Mouse (Mus musculus): ENCODE measurements around the gene Gps2. TPM values are rescaled to one million over a fixed set of nuclear protein-coding genes. Genes with fewer than 3 reads are reported as not detected.

Gps2 gene
- polyA plus RNA-seq, 1 experiment from 2014 or later = 69.4 TPM

DNA sequence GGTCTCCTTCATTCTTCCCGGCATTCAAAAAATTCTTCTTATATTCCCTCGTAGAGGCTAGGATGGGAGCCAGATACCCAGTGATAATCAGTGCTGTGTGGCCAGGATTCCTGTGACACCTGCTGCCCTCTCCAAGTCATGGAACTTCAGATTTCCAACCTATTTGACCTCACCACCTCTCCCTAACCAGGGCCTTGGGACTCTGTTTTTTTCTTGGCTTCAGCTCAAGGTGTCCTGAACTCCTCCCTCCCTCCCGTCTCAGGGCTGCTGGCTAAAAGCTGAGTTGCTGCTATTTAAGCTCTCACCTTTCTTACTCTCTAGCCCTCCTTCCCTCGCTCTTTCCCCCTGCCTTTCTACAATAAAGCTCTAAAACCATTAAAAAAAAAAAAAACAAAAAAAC is 13.8 kb upstream of the Gps2 start:
- no peaks in the 10 kb centered on the region for H3K27me3 ChIP-seq (ENCODE audit: insufficient read depth, poor library complexity, severe bottlenecking)
- no peak for DNase-seq (ENCODE audit: low spot score)
- peak overlapping the region; percentile 99 for H3K27ac ChIP-seq
- WGBS = 23% methylated on average over 4 of the region's 4 CpGs
- peak overlapping the region; percentile 96 for H3K4me3 ChIP-seq
- H3K9me3 ChIP-seq = no peaks in the 10 kb centered on the region
- peaks cover 51% of the 10 kb centered on the region for H3K4me1 ChIP-seq
- peaks cover 17% of the 10 kb centered on the region for H3K36me3 ChIP-seq

DNA sequence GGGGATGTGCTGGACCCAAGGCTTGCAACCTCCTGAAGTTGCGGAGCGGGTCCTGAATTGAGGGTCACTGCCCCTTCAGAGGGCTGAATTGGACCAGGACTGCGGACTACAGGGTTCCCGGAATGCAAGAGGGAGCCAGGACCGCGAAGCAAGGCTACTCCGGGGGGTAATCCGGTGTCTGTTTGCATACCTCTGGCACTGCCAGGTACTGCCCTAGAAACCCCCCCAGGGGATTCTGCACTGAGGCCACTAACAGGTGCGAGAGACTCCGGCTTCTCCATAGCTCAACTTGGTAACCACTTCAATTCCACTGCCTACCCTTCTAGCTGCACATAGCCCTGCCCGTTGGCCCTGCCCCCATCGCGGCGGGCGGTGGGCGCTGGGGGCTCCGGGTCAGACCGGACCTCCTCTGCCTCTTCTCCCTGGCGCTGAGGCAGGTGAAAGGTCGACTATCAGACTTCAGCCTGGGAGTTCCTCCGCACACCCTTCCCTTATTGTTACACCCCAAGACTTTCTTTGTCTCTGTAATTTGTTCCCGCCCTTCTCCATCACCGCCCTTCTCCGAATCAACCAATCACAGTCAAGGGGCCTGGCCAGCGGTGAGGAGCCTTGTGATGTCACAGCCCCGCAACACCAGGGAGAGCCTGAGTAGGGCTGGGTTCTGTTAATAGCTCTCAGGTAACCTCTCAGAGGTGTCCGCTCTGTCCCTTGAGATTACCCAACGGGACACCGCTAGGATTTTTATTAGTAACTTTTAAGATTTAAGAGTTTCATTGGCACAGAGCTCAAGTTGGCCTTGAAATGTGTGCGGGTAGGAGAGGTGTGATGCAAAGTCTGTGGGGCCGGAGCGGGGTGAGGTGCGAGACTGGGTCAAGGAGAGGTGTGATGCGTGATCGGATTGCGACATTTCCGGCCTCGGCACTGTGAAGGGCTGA is 12.9 kb upstream of the Gps2 start, which contains the start of the genes 2810408A11Rik and Neurl4:
TSS of gene 2810408A11Rik (minus strand) at position 517 of the 935 bp plus-strand sequence.
TSS of gene Neurl4 (plus strand) at position 602 of the 935 bp plus-strand sequence.
- peak within 1 kb of the TSS; percentile 99 for H3K27ac ChIP-seq
- under 1% methylated on average over 38 of the region's 38 CpGs for WGBS
- H3K4me3 ChIP-seq = peak within 1 kb of the TSS; percentile 96
- H3K4me1 ChIP-seq = peaks cover 48% of the 10 kb centered on the region
- no peaks in the 10 kb centered on the region for H3K27me3 ChIP-seq (ENCODE audit: insufficient read depth, poor library complexity, severe bottlenecking)
- H3K9me3 ChIP-seq = no peaks in the 10 kb centered on the region
- DNase-seq (ENCODE audit: low spot score) = peak; percentile 97
- H3K36me3 ChIP-seq = peaks cover 26% of the 10 kb centered on the region

DNA sequence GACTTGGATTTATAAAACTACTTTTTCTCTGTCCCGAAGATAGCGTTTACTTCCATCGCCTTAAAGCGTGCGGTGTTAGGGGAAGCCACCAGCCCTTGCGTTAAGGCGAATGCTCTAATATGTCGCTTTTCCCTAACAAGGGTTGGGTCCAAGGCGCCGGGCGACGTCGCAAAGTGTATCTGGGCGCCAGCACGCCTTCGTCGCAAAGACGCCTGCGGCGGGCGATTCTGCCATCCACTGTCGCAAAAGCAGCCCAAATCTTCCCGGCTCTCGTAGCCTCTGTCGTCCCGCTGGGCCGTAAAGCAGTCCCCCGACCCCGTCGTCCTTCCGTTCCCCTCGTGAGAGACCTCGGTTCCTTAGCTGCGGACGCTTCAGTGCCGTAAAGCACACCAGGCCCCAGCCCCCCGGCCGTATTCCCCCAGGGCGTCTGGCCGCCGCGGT is 12.3 kb upstream of the Gps2 start:
- peak; percentile 99 for DNase-seq (ENCODE audit: low spot score)
- WGBS = under 1% methylated on average over 42 of the region's 42 CpGs
- peaks cover 33% of the 10 kb centered on the region for H3K36me3 ChIP-seq

DNA sequence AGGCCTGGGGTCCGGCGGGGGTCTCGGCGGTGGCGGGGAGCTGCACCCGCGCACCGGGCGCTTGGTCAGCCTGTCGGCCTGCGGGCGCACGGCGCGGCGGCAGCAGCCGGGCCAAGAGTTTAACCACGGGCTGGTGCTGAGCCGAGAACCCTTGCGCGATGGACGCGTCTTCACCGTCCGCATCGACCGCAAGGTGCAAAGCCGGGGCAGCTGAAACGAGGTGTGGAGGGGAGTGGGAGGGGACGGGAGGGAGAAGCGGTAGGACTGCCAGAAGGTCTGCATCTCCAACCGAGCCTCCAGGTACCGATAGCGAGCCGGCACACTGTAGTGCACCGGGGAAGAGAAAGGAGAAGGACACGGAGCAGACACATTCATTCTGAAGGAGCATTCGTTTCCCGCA is 11.7 kb upstream of the Gps2 start:
- Histone ChIP-seq H3K4me1 (peaks cover 48% of the 10 kb centered on the region), H3K36me3 (peaks cover 38% of the 10 kb centered on the region), H3K9me3 (no peaks in the 10 kb centered on the region), H3K27me3 (ENCODE audit: insufficient read depth, poor library complexity, severe bottlenecking) (no peaks in the 10 kb centered on the region), H3K27ac (peak overlapping the region; percentile 99), H3K4me3 (peak overlapping the region; percentile 96)
- no peak for DNase-seq (ENCODE audit: low spot score)
- WGBS = 1% methylated on average over 39 of the region's 39 CpGs

More for the DNA sequence above, 12.3 kb upstream of the Gps2 start:
- peaks cover 48% of the 10 kb centered on the region for H3K4me1 ChIP-seq
- peak overlapping the region; percentile 96 for H3K4me3 ChIP-seq
- peak overlapping the region; percentile 99 for H3K27ac ChIP-seq
- no peaks in the 10 kb centered on the region for H3K9me3 ChIP-seq
- no peaks in the 10 kb centered on the region for H3K27me3 ChIP-seq (ENCODE audit: insufficient read depth, poor library complexity, severe bottlenecking)

DNA sequence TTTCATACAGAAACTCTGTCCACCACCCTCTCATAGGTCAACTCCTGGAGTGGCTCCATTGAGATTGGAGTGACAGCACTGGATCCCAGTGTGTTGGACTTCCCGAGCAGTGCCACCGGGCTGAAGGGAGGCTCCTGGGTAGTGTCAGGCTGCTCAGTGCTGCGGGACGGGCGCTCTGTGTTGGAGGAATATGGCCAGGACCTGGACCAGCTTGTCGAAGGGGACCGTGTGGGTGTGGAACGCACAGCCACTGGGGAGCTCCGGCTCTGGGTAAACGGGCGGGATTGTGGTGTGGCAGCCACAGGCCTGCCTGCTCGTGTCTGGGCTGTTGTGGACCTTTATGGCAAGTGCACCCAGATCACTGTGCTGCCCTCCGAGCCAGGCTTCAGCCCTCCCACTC is 10.7 kb upstream of the Gps2 start:
- H3K27ac ChIP-seq = 0 out of 2 replicates have a peak overlapping the region, but pooled peaks have one; percentile 8
- 91% methylated on average over 13 of the region's 13 CpGs for WGBS
- peaks cover 48% of the 10 kb centered on the region for H3K36me3 ChIP-seq

DNA sequence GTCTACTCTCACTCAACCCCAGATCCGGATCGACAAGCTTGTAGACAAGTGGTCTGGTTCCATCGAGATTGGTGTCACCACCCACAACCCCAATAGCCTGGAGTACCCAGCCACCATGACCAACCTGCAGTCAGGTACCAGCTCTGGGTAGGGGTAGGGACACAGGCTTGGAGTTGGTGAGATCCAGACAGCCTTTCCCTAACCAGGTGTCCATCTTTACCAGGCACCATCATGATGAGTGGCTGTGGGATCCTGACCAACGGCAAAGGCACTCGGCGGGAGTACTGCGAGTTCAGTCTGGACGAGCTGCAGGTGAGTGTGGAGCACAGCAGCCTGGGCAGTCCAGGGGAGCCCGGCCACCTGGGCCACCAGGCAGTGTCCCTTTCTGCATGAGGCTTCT is 9.4 kb upstream of the Gps2 start:
- Histone ChIP-seq H3K9me3 (no peaks in the 10 kb centered on the region), H3K4me3 (no peak overlapping the region), H3K4me1 (peaks cover 28% of the 10 kb centered on the region), H3K27ac (no peak overlapping the region), H3K27me3 (ENCODE audit: insufficient read depth, poor library complexity, severe bottlenecking) (no peaks in the 10 kb centered on the region), H3K36me3 (peaks cover 61% of the 10 kb centered on the region)
- WGBS = 94% methylated on average over 9 of the region's 9 CpGs
- DNase-seq (ENCODE audit: low spot score) = no peak

More for the DNA sequence above, 10.7 kb upstream of the Gps2 start:
- Histone ChIP-seq H3K9me3 (no peaks in the 10 kb centered on the region), H3K4me1 (peaks cover 42% of the 10 kb centered on the region), H3K27me3 (ENCODE audit: insufficient read depth, poor library complexity, severe bottlenecking) (no peaks in the 10 kb centered on the region), H3K4me3 (peak overlapping the region; percentile 96)
- no peak for DNase-seq (ENCODE audit: low spot score)

DNA sequence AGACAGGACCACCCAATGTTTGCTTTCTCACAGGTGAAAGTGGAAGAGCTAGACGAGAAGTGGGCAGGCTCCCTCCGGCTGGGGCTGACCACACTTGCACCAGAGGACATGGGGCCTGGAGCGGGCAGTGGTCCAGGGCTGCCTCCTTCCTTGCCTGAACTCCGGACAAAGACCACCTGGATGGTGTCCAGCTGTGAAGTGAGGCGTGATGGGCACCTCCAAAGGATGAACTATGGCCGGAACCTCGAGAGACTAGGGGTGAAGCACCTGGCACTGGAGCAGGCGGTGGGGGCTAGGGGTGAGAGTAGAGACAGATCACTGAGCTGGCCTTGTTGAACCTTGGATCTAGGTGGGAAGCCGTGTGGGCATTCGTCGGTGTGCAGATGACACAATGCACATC is 5.0 kb upstream of the Gps2 start:
- H3K9me3 ChIP-seq = no peaks in the 10 kb centered on the region
- DNase-seq (ENCODE audit: low spot score) = no peak
- H3K27ac ChIP-seq = no peak overlapping the region
- WGBS = 90% methylated on average over 11 of the region's 11 CpGs
- H3K4me1 ChIP-seq = peaks cover 8% of the 10 kb centered on the region
- H3K36me3 ChIP-seq = peaks cover 98% of the 10 kb centered on the region
- H3K4me3 ChIP-seq = no peak overlapping the region
- H3K27me3 ChIP-seq (ENCODE audit: insufficient read depth, poor library complexity, severe bottlenecking) = no peaks in the 10 kb centered on the region

DNA sequence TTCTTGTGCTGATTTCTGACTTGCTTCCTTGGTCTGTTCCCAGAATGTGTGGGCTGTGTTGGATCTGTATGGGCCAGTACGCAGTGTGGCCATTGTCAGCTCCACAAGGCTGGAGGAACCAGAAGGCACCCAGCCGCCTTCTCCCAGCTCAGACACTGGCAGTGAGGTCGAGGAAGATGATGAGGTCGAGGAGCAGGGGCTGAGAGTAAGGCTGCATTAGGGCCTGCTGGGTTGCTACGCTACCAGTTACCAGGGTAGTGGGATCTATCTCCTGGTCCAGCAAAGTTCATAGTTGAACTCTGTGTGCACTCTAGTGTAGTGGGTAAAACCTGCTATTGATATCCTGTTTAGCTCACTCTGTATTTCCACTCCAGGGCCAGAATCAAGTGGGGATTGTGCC is 4.5 kb upstream of the Gps2 start:
- 82% methylated on average over 5 of the region's 5 CpGs for WGBS
- Histone ChIP-seq H3K4me3 (no peak overlapping the region), H3K9me3 (no peaks in the 10 kb centered on the region), H3K4me1 (peaks cover 10% of the 10 kb centered on the region), H3K36me3 (peaks cover 93% of the 10 kb centered on the region), H3K27me3 (ENCODE audit: insufficient read depth, poor library complexity, severe bottlenecking) (no peaks in the 10 kb centered on the region), H3K27ac (no peak overlapping the region)
- DNase-seq (ENCODE audit: low spot score) = no peak

DNA sequence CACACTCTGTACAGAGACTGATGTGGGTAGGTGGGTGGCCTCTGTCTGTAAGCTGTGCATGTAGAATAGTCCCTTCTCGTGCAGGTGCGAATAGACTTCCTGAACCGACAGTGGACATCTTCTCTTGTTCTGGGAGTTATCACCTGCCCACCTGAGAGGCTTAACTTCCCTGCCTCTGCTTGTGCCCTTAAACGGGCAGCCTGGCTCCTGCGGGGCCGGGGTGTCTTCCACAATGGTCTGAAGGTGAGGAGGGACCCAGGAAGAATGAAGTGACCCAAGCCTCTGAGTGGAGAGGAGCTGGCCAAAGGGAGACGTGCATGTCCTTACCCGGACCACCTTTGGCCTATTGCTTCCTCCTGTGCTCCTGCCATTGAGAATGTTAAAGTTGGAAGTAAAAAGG is 3.5 kb upstream of the Gps2 start:
- Histone ChIP-seq H3K4me3 (no peak overlapping the region), H3K4me1 (peaks cover 20% of the 10 kb centered on the region), H3K27me3 (ENCODE audit: insufficient read depth, poor library complexity, severe bottlenecking) (no peaks in the 10 kb centered on the region), H3K27ac (no peak overlapping the region), H3K9me3 (no peaks in the 10 kb centered on the region), H3K36me3 (peaks cover 88% of the 10 kb centered on the region)
- DNase-seq (ENCODE audit: low spot score) = peak; percentile 61
- 90% methylated on average over 8 of the region's 8 CpGs for WGBS

DNA sequence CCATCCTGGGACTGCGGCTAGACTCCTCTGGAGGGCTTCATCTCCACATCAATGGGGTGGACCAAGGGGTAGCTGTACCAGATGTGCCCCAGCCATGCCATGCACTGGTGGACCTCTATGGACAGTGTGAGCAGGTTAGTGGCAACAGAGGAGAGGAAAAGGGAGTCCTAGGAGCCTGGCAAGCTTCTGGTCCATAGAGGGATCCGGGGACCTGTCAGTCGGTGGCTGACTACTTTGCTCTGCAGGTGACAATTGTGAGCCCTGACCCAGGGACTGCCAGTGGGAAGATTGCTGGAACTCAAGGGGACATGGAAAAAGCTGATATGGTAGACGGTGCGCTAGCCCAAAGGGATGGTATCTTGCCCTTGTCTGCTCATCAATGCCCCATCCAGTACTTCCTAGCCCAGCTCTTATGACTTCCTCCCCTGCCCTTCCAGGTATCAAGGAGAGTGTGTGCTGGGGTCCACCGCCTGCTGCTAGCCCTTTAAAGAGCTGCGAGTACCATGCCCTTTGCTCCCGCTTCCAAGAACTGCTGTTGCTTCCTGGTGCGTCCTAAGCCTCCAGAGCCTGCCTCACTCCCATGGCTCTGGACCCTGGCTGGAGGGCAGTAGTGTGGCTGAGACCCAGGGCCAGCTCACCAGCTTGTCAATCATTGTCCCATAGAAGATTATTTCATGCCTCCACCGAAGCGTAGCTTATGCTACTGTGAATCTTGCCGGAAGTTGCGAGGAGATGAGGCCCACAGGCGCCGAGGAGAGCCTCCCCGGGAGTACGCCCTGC is 2.7 kb upstream of the Gps2 start:
- Histone ChIP-seq H3K4me1 (peaks cover 28% of the 10 kb centered on the region), H3K27me3 (ENCODE audit: insufficient read depth, poor library complexity, severe bottlenecking) (no peaks in the 10 kb centered on the region), H3K9me3 (no peaks in the 10 kb centered on the region), H3K27ac (no peak overlapping the region), H3K36me3 (peaks cover 88% of the 10 kb centered on the region), H3K4me3 (no peak overlapping the region)
- 92% methylated on average over 17 of the region's 17 CpGs for WGBS
- DNase-seq (ENCODE audit: low spot score) = peak; percentile 73

DNA sequence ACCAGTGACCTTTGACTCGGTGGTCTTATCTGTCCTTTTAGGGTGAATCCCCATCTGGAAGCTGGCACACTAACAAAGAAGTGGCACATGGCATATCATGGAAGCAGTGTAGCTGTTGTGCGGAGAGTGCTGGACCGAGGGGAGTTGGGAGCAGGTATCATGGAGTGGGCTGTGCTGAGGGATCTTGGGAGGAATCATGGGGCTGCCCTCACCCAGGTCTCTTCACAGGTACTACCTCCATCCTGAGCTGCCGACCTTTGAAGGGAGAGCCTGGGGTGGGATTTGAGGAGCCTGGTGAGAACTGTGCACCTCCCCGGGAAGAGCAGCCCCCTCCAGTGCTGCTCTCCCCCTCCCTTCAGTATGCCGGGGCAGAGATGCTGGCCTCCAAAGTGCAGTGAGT is 2.0 kb upstream of the Gps2 start:
- Histone ChIP-seq H3K36me3 (peaks cover 88% of the 10 kb centered on the region), H3K4me1 (peaks cover 35% of the 10 kb centered on the region), H3K9me3 (no peaks in the 10 kb centered on the region), H3K27me3 (ENCODE audit: insufficient read depth, poor library complexity, severe bottlenecking) (no peaks in the 10 kb centered on the region), H3K4me3 (no peak overlapping the region), H3K27ac (no peak overlapping the region)
- 88% methylated on average over 6 of the region's 6 CpGs for WGBS
- peak; percentile 63 for DNase-seq (ENCODE audit: low spot score)

DNA sequence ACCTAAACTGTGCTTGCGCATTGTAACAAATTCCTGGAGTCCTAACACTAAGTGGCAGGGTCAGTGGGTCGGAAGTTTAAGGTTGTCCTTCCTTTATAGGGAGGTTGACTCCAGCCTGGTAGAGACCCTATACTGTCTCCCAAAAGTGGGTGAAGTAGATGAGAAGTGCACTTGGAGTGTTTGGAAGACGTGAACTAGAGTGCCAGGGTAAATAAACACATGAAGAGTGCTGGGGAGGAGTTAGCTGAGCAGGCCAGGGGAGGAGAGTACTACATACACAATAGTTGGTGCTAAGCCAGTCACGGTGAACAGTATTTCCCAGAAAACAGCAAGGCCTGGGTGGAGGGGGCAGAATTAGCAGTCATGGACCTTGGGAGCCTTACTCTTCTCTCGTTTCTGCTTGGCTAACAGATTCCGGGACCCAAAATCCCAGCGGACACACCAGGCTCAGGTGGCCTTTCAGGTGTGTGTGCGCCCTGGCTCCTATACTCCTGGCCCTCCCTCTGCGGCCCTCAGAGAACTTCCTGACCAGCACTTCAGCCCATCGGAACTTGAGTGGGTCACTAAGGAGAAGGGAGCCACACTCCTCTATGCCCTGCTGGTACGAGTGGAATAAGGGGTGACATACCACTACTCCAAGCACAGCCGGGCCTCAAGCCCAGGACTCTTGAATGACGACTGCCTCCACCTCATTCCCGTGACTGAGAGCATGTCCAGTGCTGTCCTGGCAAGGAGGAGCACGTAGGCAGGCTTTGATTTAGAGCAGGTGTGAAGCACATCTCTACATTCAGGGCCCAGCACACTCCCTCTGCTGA is 765 bp upstream of the Gps2 start:
- WGBS = 79% methylated on average over 15 of the region's 15 CpGs
- Histone ChIP-seq H3K4me1 (peaks cover 42% of the 10 kb centered on the region), H3K27ac (peak overlapping the region; percentile 97), H3K27me3 (ENCODE audit: insufficient read depth, poor library complexity, severe bottlenecking) (no peaks in the 10 kb centered on the region), H3K4me3 (peak overlapping the region; percentile 91), H3K9me3 (no peaks in the 10 kb centered on the region), H3K36me3 (peaks cover 88% of the 10 kb centered on the region)
- no peak for DNase-seq (ENCODE audit: low spot score)
